Mouse (Mus musculus) embryonic facial prominence, embryonic 13.5 days (tissue): ENCODE data around the gene Siah2. TPM values are rescaled to one million over a fixed set of nuclear protein-coding genes. Genes with fewer than 3 reads are reported as not detected.
A peak's percentile ranks its signal among the peaks of the same experiment; 100 is the strongest.

ENCODE experiments used
- ATAC-seq: fragments of 200-750 bp; cut with Nextera tagmentation; 2 replicates; pipeline ENCODE4 v1.8.0; 2017; ENCODE audit warnings: low read depth; ENCODE audit not compliant: insufficient number of reproducible peaks, insufficient read depth, low FRiP score, low TSS enrichment
- H3K27ac ChIP-seq: fragments of 300-500 bp; sonication (generic); 2 replicates; pipeline ENCODE4 v1.5.1; 2015; ENCODE audit warnings: moderate library complexity, mild to moderate bottlenecking, inconsistent platforms
- H3K27me3 ChIP-seq: fragments of 300-500 bp; sonication (generic); 2 replicates; pipeline ENCODE4 v1.6.1; 2015; ENCODE audit warnings: mild to moderate bottlenecking, inconsistent platforms
- H3K36me3 ChIP-seq: fragments of 300-500 bp; sonication (generic); 2 replicates; pipeline ENCODE4 v1.6.1; 2015; ENCODE audit warnings: mild to moderate bottlenecking, inconsistent platforms
- H3K4me1 ChIP-seq: fragments of 300-500 bp; sonication (generic); 2 replicates; pipeline ENCODE4 v1.6.1; 2015; ENCODE audit warnings: inconsistent platforms
- H3K4me2 ChIP-seq: fragments of 300-500 bp; sonication (generic); 2 replicates; pipeline ENCODE4 v1.6.1; 2015; ENCODE audit warnings: moderate library complexity, mild to moderate bottlenecking, inconsistent platforms
- H3K4me3 ChIP-seq: fragments of 300-500 bp; sonication (generic); 2 replicates; pipeline ENCODE4 v1.5.1; 2015; ENCODE audit warnings: mild to moderate bottlenecking, inconsistent platforms
- H3K9ac ChIP-seq: fragments of 300-500 bp; sonication (generic); 2 replicates; pipeline ENCODE4 v1.6.1; 2015; ENCODE audit warnings: mild to moderate bottlenecking, inconsistent platforms
- H3K9me3 ChIP-seq: fragments of 300-500 bp; sonication (generic); 2 replicates; pipeline ENCODE4 v1.6.1; 2016; ENCODE audit warnings: inconsistent platforms
- WGBS: fragments of 180-500 bp; shearing (Covaris S2); methylation state at CpG from one replicate; pipeline ENCODE4 v1.1.7; 2015; ENCODE audit warnings: mixed read lengths; 5-methylcytosine and 5-hydroxymethylcytosine counted together
- polyA plus RNA-seq: library from polyadenylated mRNA; unstranded; fragments of >200 nt; fragmentation: Nextera tagmentation; extraction: Ambion mirVana; gene quantifications from 2 replicates; pipeline ENCODE4 v1.2.1, GENCODE M21; 2015

Siah2 gene
- polyA plus RNA-seq, 1 experiment from 2014 or later = 5.3 TPM

DNA sequence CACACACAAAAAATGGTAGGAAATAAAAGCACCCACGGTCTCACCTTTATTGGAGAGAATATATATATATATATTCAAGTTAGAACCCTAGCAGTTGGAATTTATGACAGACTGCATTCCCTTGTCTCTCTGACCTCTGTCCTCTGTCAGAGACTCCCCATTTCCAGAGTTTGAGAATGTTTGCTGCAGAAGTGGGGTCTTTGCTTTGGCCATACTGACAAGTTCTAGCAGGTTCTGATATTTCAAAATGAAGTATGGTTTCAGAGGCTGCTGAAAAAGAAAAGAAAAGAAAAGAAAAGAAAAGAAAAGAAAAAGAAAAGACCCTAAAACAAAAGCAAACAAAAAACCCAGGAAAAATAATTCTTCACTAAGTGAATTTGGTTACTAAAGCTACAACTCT is 2.8 kb upstream of the Siah2 start:
- H3K4me2 ChIP-seq = no peak overlapping the region
- no peak overlapping the region for H3K4me3 ChIP-seq
- 89% methylated on average over 1 of the region's 1 CpGs for WGBS
- no peaks in the 10 kb centered on the region for H3K36me3 ChIP-seq
- peaks cover 8% of the 10 kb centered on the region for H3K27me3 ChIP-seq
- ATAC-seq = no peak
- H3K4me1 ChIP-seq = peaks cover 7% of the 10 kb centered on the region; the same call in 1 of the 2 replicates
- no peak overlapping the region for H3K27ac ChIP-seq
- H3K9me3 ChIP-seq = no peaks in the 10 kb centered on the region
- no peak overlapping the region for H3K9ac ChIP-seq

DNA sequence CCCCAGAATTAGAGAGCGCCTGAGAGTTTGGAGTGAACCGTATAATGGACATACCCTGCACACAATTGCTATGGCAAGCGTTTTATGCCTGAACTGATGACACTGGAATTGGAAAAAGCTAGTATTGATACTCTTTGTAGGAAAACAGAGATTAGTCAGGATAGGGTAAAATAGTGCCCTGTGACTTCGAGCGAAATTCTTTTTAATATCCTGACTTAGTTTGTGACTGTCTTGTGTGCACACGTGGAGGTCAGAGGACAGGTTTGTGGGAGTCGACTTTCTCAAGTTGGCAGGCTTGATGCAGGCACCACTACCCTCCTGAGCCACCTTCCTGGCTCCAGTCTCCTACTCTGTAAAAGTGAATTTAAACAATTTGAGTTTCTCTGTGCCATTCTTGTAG is 1.1 kb upstream of the Siah2 start:
- no peaks in the 10 kb centered on the region for H3K36me3 ChIP-seq
- peaks cover 23% of the 10 kb centered on the region for H3K4me1 ChIP-seq
- ATAC-seq = no peak
- no peak overlapping the region for H3K27ac ChIP-seq
- peaks cover 8% of the 10 kb centered on the region for H3K27me3 ChIP-seq
- H3K4me2 ChIP-seq = no peak overlapping the region
- H3K9ac ChIP-seq = no peak overlapping the region
- no peak overlapping the region for H3K4me3 ChIP-seq
- H3K9me3 ChIP-seq = no peaks in the 10 kb centered on the region
- WGBS = 88% methylated on average over 7 of the region's 7 CpGs

DNA sequence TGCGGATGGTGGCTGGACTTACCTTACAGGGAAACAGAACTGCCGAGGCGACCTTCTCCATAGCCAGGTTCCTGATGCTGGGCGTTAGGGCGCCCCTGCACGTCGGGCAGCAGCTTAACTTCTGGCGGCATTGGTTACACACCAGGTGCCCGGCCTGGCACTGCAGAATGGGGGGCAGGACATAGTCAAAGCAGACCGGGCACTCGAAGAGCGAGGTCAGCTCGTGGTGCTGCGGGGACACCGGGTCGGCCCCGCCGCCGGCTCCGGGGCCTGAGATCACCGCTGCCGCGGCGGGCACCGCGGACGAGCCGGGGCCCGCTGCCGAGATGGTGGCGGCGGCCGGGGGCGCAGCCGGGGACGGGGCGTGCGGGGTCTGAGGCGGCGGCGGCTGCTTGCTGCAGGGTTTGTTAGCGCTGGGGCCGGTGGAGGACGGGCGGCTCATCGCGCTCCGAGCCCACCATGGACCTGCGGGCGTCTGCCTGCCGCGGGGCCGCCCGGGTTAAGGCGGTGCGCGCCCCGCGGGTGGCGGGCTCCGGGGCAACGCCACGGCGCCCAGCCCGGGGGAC is 743 bp downstream of the Siah2 start:
- WGBS = under 1% methylated on average over 64 of the region's 65 CpGs
- Histone ChIP-seq H3K9me3 (no peaks in the 10 kb centered on the region), H3K4me2 (peak overlapping the region; percentile 92), H3K9ac (peak overlapping the region; percentile 87), H3K4me1 (peaks cover 29% of the 10 kb centered on the region), H3K27ac (peak overlapping the region; percentile 85), H3K36me3 (no peaks in the 10 kb centered on the region), H3K4me3 (peak overlapping the region; percentile 68), H3K27me3 (peaks cover 8% of the 10 kb centered on the region)
- no peak for ATAC-seq

DNA sequence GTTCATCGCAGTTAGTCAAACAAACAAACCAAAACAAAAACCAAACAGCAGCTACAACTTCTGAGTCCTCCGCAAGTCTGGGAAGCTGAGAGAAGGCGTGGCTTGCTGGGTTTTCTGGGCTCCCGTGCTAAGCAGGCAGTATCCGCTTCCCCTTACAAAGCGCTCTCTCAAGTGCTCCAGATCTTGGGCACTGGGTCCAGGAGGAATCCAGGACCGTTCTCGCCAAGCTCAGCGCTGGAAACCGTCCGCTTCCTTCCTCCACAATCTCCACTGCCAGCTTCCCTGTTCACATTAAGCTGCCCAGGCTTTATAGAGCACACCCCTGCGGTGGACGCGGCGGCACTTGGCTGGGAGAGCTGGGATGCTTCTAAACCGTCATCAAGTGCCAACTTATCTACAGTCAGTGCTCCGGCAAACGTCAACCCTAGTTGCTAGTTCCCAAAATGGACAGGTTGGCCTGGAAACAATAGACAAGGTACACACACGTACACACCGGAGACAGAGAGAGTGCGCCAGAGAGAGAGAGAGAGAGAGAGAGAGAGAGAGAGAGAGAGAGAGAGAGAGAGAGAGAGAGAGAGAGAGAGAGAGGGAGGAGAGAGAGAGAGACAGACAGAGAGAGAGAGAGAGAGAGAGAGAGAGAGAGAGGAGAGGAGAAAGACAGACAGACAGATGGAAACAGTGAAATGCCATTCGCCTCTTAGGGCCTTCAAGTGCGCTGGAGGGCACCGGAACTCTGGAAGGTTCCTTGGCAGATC is 1.4 kb downstream of the Siah2 start:
- Histone ChIP-seq H3K27ac (peak overlapping the region; percentile 85), H3K4me2 (peak overlapping the region; percentile 92), H3K4me1 (peaks cover 33% of the 10 kb centered on the region), H3K9ac (peak overlapping the region; percentile 87), H3K4me3 (peak overlapping the region; percentile 68), H3K27me3 (peaks cover 8% of the 10 kb centered on the region), H3K9me3 (no peaks in the 10 kb centered on the region), H3K36me3 (no peaks in the 10 kb centered on the region)
- ATAC-seq = no peak
- under 1% methylated on average over 24 of the region's 24 CpGs for WGBS

DNA sequence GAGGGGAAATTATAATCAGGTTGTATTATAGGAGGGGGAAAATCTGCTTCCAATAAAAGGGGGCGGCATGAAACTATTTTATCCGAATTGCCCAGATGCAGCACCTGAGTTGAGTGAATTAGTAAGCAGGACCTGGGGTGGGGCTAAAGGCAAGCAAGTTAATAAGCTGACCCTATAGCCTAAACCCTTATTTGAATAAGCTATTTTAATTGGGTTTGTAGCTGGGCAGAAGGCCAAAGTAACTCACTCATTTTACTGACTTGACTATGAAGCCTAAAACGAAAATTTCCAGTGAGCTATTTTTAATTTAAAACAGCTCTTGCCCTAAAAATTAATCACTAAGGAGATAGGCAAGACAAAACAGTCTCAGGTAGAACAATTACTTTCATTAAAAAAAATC is 2.5 kb downstream of the Siah2 start:
- Histone ChIP-seq H3K4me3 (peak overlapping the region; percentile 68), H3K4me1 (peaks cover 33% of the 10 kb centered on the region), H3K4me2 (peak overlapping the region; percentile 92), H3K36me3 (no peaks in the 10 kb centered on the region), H3K27ac (no peak overlapping the region), H3K9me3 (no peaks in the 10 kb centered on the region), H3K27me3 (peaks cover 8% of the 10 kb centered on the region), H3K9ac (no peak overlapping the region)
- 21% methylated on average over 3 of the region's 3 CpGs for WGBS
- no peak for ATAC-seq

DNA sequence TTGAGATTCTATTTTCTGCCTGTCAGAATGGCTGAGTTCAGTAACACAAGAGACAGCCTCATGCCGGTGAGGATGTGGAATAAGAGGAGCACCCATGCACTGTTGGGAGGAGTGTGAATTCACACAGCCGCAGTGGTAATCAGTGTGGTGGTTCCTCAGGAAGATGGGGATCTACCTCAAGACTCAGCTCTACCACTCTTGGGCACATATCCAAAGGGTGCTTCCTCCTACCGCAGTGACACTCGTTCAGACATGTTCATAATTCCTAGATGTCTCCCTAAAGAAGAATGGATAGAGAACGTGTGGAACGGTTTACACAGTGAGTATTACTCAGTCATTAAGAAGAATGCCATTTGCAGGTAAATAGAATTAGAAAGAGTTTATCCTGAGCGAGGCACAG is 3.1 kb downstream of the Siah2 start:
- Histone ChIP-seq H3K4me2 (peak overlapping the region; percentile 92), H3K4me3 (no peak overlapping the region)
- 65% methylated on average over 7 of the region's 7 CpGs for WGBS

DNA sequence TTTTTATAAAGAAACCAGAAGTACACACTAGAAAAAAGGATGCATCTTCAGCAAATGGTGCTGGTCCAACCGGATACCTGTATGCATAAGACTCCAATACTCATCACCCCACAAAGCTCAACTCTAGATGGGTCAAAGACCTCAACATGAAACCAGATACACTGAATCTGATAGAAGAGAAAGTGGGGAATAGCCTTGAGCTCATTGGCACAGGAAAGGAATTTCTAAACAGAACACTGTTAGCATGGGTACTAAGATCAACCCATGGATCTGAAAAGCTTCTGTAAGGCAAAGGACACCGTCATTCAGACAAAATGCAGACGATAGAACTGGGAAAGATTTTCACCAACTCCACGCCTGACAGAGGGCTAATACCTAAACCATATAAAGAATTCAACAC is 3.6 kb downstream of the Siah2 start:
- H3K9me3 ChIP-seq = no peaks in the 10 kb centered on the region
- peak overlapping the region; percentile 92; the same call in 1 of the 2 replicates for H3K4me2 ChIP-seq
- no peak for ATAC-seq
- no peak overlapping the region for H3K9ac ChIP-seq
- 0 out of 2 replicates have a peak, but pooled peaks cover 3% of the 10 kb centered on the region for H3K27me3 ChIP-seq
- 77% methylated on average over 4 of the region's 4 CpGs for WGBS
- peaks cover 33% of the 10 kb centered on the region for H3K4me1 ChIP-seq
- H3K27ac ChIP-seq = no peak overlapping the region
- H3K36me3 ChIP-seq = no peaks in the 10 kb centered on the region
- no peak overlapping the region for H3K4me3 ChIP-seq

More for the DNA sequence above, 3.1 kb downstream of the Siah2 start:
- no peaks in the 10 kb centered on the region for H3K36me3 ChIP-seq
- H3K27ac ChIP-seq = no peak overlapping the region
- H3K9ac ChIP-seq = no peak overlapping the region
- H3K9me3 ChIP-seq = no peaks in the 10 kb centered on the region
- ATAC-seq = no peak
- peaks cover 33% of the 10 kb centered on the region for H3K4me1 ChIP-seq
- H3K27me3 ChIP-seq = peaks cover 7% of the 10 kb centered on the region

DNA sequence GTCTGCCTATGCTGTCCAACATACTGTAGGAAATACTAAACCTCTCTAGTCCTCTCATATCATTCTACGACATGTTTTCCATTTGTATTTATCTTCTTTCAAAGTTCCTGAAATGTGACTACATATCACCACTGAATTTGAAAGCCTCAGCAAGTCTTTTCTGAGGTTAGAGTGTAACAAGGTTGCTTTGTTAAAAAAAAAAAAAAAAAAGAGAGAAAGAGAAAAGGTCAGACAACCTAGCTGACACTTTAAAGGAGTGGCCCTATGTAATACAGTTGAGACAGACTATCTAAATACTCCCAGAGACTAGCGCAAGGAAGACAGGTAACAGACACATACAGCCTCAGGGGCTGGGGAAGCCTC is 5.3 kb downstream of the Siah2 start:
- Histone ChIP-seq H3K27ac (no peak overlapping the region), H3K4me1 (peaks cover 28% of the 10 kb centered on the region), H3K9me3 (no peaks in the 10 kb centered on the region), H3K9ac (no peak overlapping the region), H3K4me3 (no peak overlapping the region), H3K36me3 (no peaks in the 10 kb centered on the region), H3K27me3 (no peaks in the 10 kb centered on the region), H3K4me2 (no peak overlapping the region)
- ATAC-seq = no peak
- 68% methylated on average over 2 of the region's 2 CpGs for WGBS

DNA sequence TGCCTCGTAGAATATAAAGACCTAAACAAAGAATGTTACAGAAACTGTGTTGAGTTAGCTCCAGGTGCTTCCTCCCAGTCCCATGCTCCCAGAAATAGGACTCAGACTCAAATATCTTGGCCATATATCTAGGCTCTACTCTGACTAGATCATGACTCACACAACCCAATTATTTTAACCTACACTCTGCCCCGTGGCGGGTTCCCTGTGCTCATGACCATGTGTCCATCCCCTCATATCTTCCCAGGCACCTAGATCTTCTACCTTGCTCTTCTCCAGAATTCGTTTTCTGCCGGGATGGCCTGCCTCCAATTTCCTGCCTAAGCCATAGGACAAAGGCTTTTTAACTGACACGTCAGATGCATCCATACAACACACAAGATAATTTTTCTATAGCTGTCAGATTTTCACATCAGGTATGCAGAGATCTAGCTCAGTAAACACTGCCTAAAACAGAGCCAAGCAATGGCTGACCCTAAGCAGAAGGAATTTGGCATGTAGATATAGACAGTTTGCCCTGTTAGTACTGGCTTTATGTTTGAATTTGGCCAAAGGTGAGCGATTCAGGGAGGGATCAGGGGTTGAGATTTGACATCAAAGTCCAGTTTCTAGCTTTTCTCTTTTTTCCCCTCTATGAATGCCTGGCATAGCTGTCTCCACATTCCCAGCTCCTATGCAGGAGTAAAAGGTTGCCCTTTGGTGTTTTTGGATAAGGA is 5.8 kb downstream of the Siah2 start:
- no peak for ATAC-seq
- H3K27me3 ChIP-seq = no peaks in the 10 kb centered on the region
- no peak overlapping the region for H3K9ac ChIP-seq
- peaks cover 28% of the 10 kb centered on the region for H3K4me1 ChIP-seq
- no peaks in the 10 kb centered on the region for H3K36me3 ChIP-seq
- no peak overlapping the region for H3K4me3 ChIP-seq
- H3K27ac ChIP-seq = no peak overlapping the region
- H3K4me2 ChIP-seq = no peak overlapping the region
- H3K9me3 ChIP-seq = no peaks in the 10 kb centered on the region
- 80% methylated on average over 7 of the region's 7 CpGs for WGBS

DNA sequence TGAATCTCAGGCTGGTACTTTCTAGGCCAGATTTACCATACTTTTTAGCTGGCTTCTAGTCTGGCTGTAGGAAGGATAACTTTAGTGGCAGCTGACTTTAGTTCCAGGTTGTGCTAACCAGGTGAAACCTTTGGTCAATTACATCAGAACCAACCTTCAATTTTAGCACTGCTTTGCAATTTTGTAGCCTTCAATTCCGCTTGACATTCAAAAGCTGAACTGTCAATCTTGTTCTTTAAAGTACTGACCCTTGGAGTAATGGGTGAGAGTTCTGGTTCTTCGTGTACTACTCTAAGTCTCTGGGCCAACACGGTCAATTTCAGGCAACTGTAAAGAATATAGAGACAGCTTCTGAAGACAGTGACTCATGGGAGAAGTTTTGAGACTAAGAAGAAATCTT is 6.8 kb downstream of the Siah2 start:
- H3K9ac ChIP-seq = no peak overlapping the region
- H3K36me3 ChIP-seq = no peaks in the 10 kb centered on the region
- no peaks in the 10 kb centered on the region for H3K27me3 ChIP-seq
- H3K4me1 ChIP-seq = peaks cover 33% of the 10 kb centered on the region
- H3K9me3 ChIP-seq = no peaks in the 10 kb centered on the region
- no peak overlapping the region for H3K27ac ChIP-seq
- WGBS = 84% methylated on average over 3 of the region's 3 CpGs
- H3K4me3 ChIP-seq = no peak overlapping the region
- H3K4me2 ChIP-seq = no peak overlapping the region
- ATAC-seq = no peak

DNA sequence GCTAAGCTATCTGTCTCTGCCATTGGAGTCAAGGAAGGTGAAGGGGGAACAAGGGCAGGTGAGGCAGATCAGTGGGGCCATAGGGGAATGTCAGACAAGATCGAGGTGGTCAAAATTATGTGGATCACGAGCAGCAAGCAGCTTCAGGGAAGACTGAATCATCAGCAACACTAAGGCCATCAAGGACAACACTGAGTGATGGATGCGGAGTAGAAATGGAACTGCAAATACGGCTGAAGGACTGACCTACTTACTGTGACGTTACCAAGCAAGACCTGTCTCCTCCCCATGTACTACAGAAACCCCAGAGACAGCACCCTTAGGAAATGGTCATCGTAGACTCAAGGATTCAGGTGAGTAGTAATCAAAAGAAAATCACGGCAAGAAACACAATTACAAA is 8.9 kb downstream of the Siah2 start:
- Histone ChIP-seq H3K27me3 (no peaks in the 10 kb centered on the region), H3K4me2 (no peak overlapping the region), H3K27ac (no peak overlapping the region), H3K36me3 (no peaks in the 10 kb centered on the region), H3K4me3 (no peak overlapping the region), H3K9ac (no peak overlapping the region), H3K4me1 (peaks cover 31% of the 10 kb centered on the region), H3K9me3 (no peaks in the 10 kb centered on the region)
- no peak for ATAC-seq
- WGBS = 86% methylated on average over 7 of the region's 7 CpGs

DNA sequence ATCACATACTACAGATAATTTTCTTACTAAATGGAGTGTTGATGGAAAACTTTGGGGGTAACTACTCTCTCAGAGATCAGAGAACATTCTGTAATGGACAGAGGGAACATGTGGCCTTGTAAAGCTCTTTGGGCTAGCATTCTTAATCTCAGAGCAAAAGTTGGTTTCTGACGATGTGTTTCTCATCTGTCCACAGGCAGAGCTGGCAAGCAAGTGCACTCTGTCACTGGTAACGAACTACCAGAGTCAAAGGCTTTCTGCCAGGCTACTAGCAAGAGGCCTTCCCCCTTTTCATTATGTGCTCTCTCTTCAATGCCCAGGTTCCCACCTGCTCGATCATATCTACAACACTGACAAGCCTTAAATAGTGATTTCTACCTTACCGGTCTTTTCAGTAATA is 9.9 kb downstream of the Siah2 start:
- Histone ChIP-seq H3K4me2 (no peak overlapping the region), H3K9me3 (no peaks in the 10 kb centered on the region), H3K4me3 (no peak overlapping the region), H3K27ac (no peak overlapping the region), H3K27me3 (no peaks in the 10 kb centered on the region), H3K36me3 (no peaks in the 10 kb centered on the region), H3K4me1 (peaks cover 30% of the 10 kb centered on the region), H3K9ac (no peak overlapping the region)
- ATAC-seq = no peak
- 87% methylated on average over 4 of the region's 4 CpGs for WGBS
